Mouse (Mus musculus) cortical plate, adult 2 months (tissue): ENCODE measurements around the gene Lancl1.

Source experiments
- CTCF ChIP-seq: fragments of 200-500 bp; IDR thresholded peaks from 2 replicates; pipeline ENCODE4 v1.5.1; 2011; ENCODE audit warnings: mild to moderate bottlenecking, control low read depth, low read length; ENCODE audit not compliant: insufficient read depth; ENCODE audit errors: extremely low read depth
- POLR2A ChIP-seq: fragments of 200-500 bp; IDR thresholded peaks from 2 replicates; pipeline ENCODE4 v1.6.1; 2011; ENCODE audit warnings: mild to moderate bottlenecking, low read length, control low read depth; ENCODE audit not compliant: insufficient read depth; ENCODE audit errors: extremely low read depth

GRCm38 (mm10) chr1:67014205-67014604 lies 24.5 kb downstream of the Lancl1 start:
- no peak for TF ChIP-seq CTCF
- no peak for TF ChIP-seq POLR2A
